Mouse (Mus musculus): Measurements from ENCODE around the gene Atp6v1e2. TPM values are rescaled to one million over a fixed set of nuclear protein-coding genes. Genes with fewer than 3 reads are reported as not detected.

The Atp6v1e2 gene
- polyA plus RNA-seq, 1 experiment from 2014 or later: 0.12 TPM

GRCm38 (mm10) chr17:86957968-86958367 is 10.3 kb upstream of the Atp6v1e2 start:
- 67% methylated on average over 14 of the region's 14 CpGs for WGBS
- no peak overlapping the region for H3K27ac ChIP-seq (replicated peaks)
- no peak for ATAC-seq (ENCODE audit: low FRiP score, low TSS enrichment)

DNA sequence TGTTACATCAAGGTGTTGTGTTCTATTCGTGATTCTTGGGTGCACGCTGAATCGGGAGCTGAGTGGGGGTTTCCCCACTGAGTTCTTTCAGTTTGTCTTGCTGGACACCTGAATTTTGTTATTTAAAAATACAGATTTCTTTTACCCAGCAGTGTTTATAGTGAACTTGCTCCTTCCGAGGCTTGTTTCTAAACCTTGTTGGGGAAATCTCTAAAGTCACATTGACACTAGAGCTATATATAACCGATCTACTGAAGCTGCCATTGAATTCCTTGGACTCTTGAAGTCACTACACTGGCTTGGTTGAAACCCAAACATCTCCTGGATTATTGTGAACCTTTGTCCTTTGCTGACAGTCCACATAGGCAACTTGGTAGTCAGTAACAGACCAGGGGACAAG is 9.5 kb upstream of the Atp6v1e2 start:
- H3K4me1 ChIP-seq (replicated peaks; ENCODE audit: control insufficient read depth, insufficient read depth): no peaks in the 10 kb centered on the region; the same call in 1 of the 2 replicates
- no peak overlapping the region for H3K4me2 ChIP-seq (replicated peaks; ENCODE audit: low read depth)
- H3K9ac ChIP-seq (ENCODE audit: low read length): no peak overlapping the region

More at GRCm38 (mm10) chr17:86957968-86958367, 10.3 kb upstream of the Atp6v1e2 start:
- Histone ChIP-seq H3K27me3 (ENCODE audit: control insufficient read depth, insufficient read depth, low read length) (no peaks in the 10 kb centered on the region), H3K4me2 (replicated peaks; ENCODE audit: low read depth) (no peak overlapping the region), H3K36me3 (ENCODE audit: control insufficient read depth, insufficient read depth, low read length) (no peaks in the 10 kb centered on the region), H3K4me3 (ENCODE audit: low read depth, low read length) (no peak overlapping the region), H3K4me1 (replicated peaks; ENCODE audit: control insufficient read depth, insufficient read depth) (no peaks in the 10 kb centered on the region; the same call in 1 of the 2 replicates), H3K9me3 (ENCODE audit: control insufficient read depth, low read length) (no peaks in the 10 kb centered on the region), H3K9ac (ENCODE audit: low read length) (no peak overlapping the region)
- no peak for DNase-seq (ENCODE audit: low spot score)
- no peak for TF ChIP-seq EP300 (optimal IDR thresholded peaks at IDR 0.05)
- no peak for TF ChIP-seq CTCF (IDR thresholded peaks at IDR 0.05; ENCODE audit: low read depth)

GRCm38 (mm10) chr17:86948801-86949200 is 1.1 kb upstream of the Atp6v1e2 start:
- H3K27me3 ChIP-seq (ENCODE audit: control insufficient read depth, insufficient read depth, low read length): no peaks in the 10 kb centered on the region
- ATAC-seq (ENCODE audit: low FRiP score, low TSS enrichment) (no peak), DNase-seq (ENCODE audit: low spot score) (no peak)
- no peaks in the 10 kb centered on the region for H3K4me1 ChIP-seq (replicated peaks; ENCODE audit: control insufficient read depth, insufficient read depth)
- 56% methylated on average over 6 of the region's 6 CpGs for WGBS
- TF ChIP-seq CTCF (IDR thresholded peaks at IDR 0.05; ENCODE audit: low read depth) (no peak), EP300 (optimal IDR thresholded peaks at IDR 0.05) (no peak)
- H3K9ac ChIP-seq (ENCODE audit: low read length): no peak overlapping the region
- H3K4me3 ChIP-seq (ENCODE audit: low read depth, low read length): no peak overlapping the region
- no peak overlapping the region for H3K27ac ChIP-seq (replicated peaks)
- H3K4me2 ChIP-seq (replicated peaks; ENCODE audit: low read depth): no peak overlapping the region
- H3K36me3 ChIP-seq (ENCODE audit: control insufficient read depth, insufficient read depth, low read length): no peaks in the 10 kb centered on the region
- no peaks in the 10 kb centered on the region for H3K9me3 ChIP-seq (ENCODE audit: control insufficient read depth, low read length)

More for the DNA sequence above, 9.5 kb upstream of the Atp6v1e2 start:
- TF ChIP-seq EP300 (optimal IDR thresholded peaks at IDR 0.05): no peak
- no peak for TF ChIP-seq CTCF (IDR thresholded peaks at IDR 0.05; ENCODE audit: low read depth)
- Histone ChIP-seq H3K27ac (replicated peaks) (no peak overlapping the region), H3K36me3 (ENCODE audit: control insufficient read depth, insufficient read depth, low read length) (no peaks in the 10 kb centered on the region), H3K9me3 (ENCODE audit: control insufficient read depth, low read length) (no peaks in the 10 kb centered on the region), H3K27me3 (ENCODE audit: control insufficient read depth, insufficient read depth, low read length) (no peaks in the 10 kb centered on the region), H3K4me3 (ENCODE audit: low read depth, low read length) (no peak overlapping the region)
- DNase-seq (ENCODE audit: low spot score): no peak
- WGBS: 78% methylated on average over 5 of the region's 5 CpGs
- ATAC-seq (ENCODE audit: low FRiP score, low TSS enrichment): no peak

- no peak overlapping the region for H3K9ac ChIP-seq (ENCODE audit: low read length)
- H3K4me1 ChIP-seq (replicated peaks; ENCODE audit: control insufficient read depth, insufficient read depth): no peaks in the 10 kb centered on the region
- H3K27me3 ChIP-seq (ENCODE audit: control insufficient read depth, insufficient read depth, low read length): no peaks in the 10 kb centered on the region
- H3K4me2 ChIP-seq (replicated peaks; ENCODE audit: low read depth): no peak overlapping the region
- no peaks in the 10 kb centered on the region for H3K9me3 ChIP-seq (ENCODE audit: control insufficient read depth, low read length)
- no peak overlapping the region for H3K27ac ChIP-seq (replicated peaks)
- H3K36me3 ChIP-seq (ENCODE audit: control insufficient read depth, insufficient read depth, low read length): no peaks in the 10 kb centered on the region
- no peak overlapping the region for H3K4me3 ChIP-seq (ENCODE audit: low read depth, low read length)
- no peak for DNase-seq (ENCODE audit: low spot score)
- ATAC-seq (ENCODE audit: low FRiP score, low TSS enrichment): no peak
- WGBS: 35% methylated on average over 3 of the region's 4 CpGs
- TF ChIP-seq EP300 (optimal IDR thresholded peaks at IDR 0.05) (no peak), CTCF (IDR thresholded peaks at IDR 0.05; ENCODE audit: low read depth) (no peak)
Measured at GRCm38 (mm10) chr17:86946078-86946477, 1.6 kb downstream of the Atp6v1e2 start.

- DNase-seq (ENCODE audit: low spot score) (no peak), ATAC-seq (ENCODE audit: low FRiP score, low TSS enrichment) (no peak)
- Histone ChIP-seq H3K27me3 (ENCODE audit: control insufficient read depth, insufficient read depth, low read length) (no peaks in the 10 kb centered on the region), H3K9me3 (ENCODE audit: control insufficient read depth, low read length) (no peaks in the 10 kb centered on the region), H3K4me1 (replicated peaks; ENCODE audit: control insufficient read depth, insufficient read depth) (no peaks in the 10 kb centered on the region; the same call in 1 of the 2 replicates), H3K4me2 (replicated peaks; ENCODE audit: low read depth) (no peak overlapping the region), H3K36me3 (ENCODE audit: control insufficient read depth, insufficient read depth, low read length) (no peaks in the 10 kb centered on the region), H3K4me3 (ENCODE audit: low read depth, low read length) (no peak overlapping the region), H3K27ac (replicated peaks) (no peak overlapping the region), H3K9ac (ENCODE audit: low read length) (no peak overlapping the region)
- TF ChIP-seq EP300 (optimal IDR thresholded peaks at IDR 0.05): no peak
- TF ChIP-seq CTCF (IDR thresholded peaks at IDR 0.05; ENCODE audit: low read depth): no peak
- 63% methylated on average over 6 of the region's 6 CpGs for WGBS
Measured at GRCm38 (mm10) chr17:86943158-86943557, 4.5 kb downstream of the Atp6v1e2 start.

DNA sequence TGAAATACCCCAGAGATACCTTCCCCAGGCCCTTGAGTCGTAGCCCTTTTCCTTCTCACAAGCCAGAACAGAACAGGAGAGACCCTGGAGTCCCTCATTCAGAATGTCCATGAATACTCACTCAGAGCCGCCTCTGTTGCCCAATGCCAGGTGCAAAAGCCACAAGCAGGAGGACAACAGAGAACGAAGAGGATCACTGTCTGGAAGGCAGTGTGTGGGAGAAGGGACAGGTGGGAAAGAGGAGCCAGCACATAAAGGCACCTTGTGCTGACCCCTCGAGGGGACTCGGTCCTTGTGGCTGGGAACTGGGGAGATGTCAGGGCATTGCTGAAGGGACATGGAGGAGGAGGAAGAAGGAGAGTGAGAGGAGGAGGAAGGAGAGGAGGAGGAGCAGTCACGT is 5.6 kb downstream of the Atp6v1e2 start:
- Histone ChIP-seq H3K4me1 (replicated peaks; ENCODE audit: control insufficient read depth, insufficient read depth) (no peaks in the 10 kb centered on the region; the same call in 1 of the 2 replicates), H3K4me3 (ENCODE audit: low read depth, low read length) (no peak overlapping the region), H3K4me2 (replicated peaks; ENCODE audit: low read depth) (no peak overlapping the region), H3K9ac (ENCODE audit: low read length) (no peak overlapping the region), H3K27ac (replicated peaks) (no peak overlapping the region), H3K36me3 (ENCODE audit: control insufficient read depth, insufficient read depth, low read length) (no peaks in the 10 kb centered on the region), H3K9me3 (ENCODE audit: control insufficient read depth, low read length) (no peaks in the 10 kb centered on the region), H3K27me3 (ENCODE audit: control insufficient read depth, insufficient read depth, low read length) (no peaks in the 10 kb centered on the region)
- no peak for TF ChIP-seq CTCF (IDR thresholded peaks at IDR 0.05; ENCODE audit: low read depth)
- no peak for TF ChIP-seq EP300 (optimal IDR thresholded peaks at IDR 0.05)
- 59% methylated on average over 6 of the region's 6 CpGs for WGBS
- no peak for DNase-seq (ENCODE audit: low spot score)
- ATAC-seq (ENCODE audit: low FRiP score, low TSS enrichment): no peak
